Mouse (Mus musculus) megakaryocyte progenitor cell, adult 5-6 weeks (primary cell): Measurements from ENCODE around the gene Nid1. TPM values are rescaled to one million over a fixed set of nuclear protein-coding genes. Genes with fewer than 3 reads are reported as not detected.
"Not testable (repeated sequence)": the region's sequence is repeated elsewhere in the genome, so short reads cannot be mapped to it uniquely, and the experiment has no call there.

ENCODE experiments used
- ATAC-seq: replicated peaks from 2 replicates; pipeline ENCODE4 v1.8.0; 2016; ENCODE audit warnings: mild to moderate bottlenecking, moderate TSS enrichment, inconsistent platforms; ENCODE audit not compliant: poor library complexity
- total RNA-seq, 2 experiments: library from RNA; stranded (forward) in 1 of 2; stranded (reverse) in 1 of 2; fragments of 157-497, 149-512 nt in 1 of 2; fragments of 200-1000 nt in 1 of 2; gene quantifications; 2 replicates each; pipeline versions ENCODE4 v1.2.3 to v1.2.4; 2015 to 2017

Nid1 gene
- total RNA-seq, 2 experiments from 2014 or later, result under 0.01 TPM; not detected in 1

DNA sequence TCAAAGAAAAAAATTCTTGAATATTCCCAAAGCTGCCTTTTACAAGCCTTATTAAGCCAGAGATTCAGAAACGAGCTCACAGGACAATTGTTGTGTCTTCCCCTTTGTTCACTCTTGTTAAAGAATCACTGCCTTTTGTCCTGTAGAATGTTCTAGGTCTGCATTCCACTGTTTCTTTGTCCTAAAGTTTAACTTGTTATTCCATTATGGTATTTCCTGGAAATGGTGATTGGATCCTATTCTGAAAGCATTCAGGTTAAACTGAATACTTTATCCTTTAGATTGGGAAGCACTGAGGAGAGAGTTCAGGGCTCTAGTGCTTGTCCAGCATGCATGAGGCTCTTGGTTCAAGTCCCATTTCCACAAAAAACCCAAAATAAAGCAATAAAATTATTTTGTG is 13.6 kb downstream of the Nid1 start:
- ATAC-seq, result not testable (repeated sequence)

DNA sequence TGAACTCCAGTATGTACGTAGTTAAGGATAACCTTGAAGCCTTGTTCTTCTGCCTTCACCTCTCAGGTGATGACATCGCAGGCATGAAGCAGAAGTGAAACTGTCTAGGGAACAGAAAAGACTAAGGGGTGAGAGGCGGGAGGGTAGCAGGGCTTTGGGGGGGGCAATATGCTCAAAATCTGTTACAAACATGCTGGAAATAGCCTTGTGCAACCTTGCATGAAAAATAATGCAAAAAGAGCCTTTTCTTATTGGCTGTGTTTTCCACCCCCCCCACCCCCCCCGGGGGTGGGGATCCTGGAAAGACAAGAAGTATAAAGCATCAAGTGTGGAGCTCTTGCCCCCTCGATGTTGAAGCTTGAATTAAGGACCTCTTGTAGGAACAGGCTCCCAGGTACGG is 16.0 kb downstream of the Nid1 start:
- not testable (repeated sequence) for ATAC-seq

DNA sequence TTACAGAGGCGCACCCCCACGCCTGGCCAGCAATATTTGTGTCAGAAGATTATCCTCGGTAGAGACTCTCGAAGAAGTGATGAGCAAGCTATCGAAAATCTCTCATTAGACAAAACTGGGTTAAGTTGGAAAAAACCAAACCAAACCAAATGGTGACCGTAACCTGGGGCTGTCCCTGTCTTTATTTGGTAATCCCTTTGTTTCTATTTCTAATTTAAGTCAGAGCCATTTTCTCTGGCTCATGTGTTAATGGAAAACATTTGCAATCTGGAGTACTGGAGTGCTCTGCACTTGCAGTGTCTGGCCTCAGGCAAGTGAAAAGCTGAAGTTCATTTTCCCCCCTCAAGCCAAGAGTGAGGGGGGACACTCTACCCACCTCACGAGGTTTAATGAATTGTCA is 16.9 kb downstream of the Nid1 start:
- ATAC-seq, result not testable (repeated sequence)

DNA sequence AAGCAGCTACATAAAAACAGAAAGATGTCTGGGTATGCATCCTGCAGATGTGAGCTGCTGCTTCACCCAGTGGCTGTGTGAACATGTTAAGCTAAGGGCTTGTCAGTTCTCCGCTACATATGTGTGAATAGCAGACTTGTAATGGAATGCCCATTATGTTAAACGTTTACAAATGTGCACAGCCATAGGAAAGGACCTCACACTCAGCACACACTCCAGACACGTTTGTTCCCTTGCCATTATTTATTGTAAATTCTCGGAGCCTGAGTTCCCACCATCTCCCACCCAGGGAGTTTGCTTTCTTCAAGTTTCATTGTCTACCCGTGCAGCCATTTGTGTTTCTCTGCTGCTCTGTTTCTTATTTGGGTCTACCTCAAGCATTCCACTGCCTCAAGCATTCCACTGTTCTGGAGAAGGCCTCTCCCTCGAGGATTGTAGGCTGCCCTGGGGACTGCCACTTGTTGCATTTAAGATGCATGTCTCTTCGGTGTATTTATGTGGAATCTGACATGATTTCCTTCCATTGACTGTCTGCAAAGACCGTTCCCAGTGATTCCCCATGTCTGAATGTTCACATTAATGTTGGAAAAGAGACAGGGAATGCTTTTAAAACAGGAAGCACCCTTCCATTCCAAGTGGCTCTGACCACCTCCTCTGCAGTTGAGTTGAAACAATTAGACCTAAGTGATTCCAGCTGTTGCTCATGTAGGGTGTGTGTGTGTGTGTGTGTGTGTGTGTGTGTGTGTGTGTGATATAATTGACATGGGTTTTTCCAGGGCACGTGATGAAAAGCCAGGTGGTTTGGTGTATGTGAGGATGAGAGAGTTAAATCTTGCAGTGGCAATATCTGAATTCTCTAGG is 18.5 kb downstream of the Nid1 start:
- not testable (repeated sequence) for ATAC-seq

DNA sequence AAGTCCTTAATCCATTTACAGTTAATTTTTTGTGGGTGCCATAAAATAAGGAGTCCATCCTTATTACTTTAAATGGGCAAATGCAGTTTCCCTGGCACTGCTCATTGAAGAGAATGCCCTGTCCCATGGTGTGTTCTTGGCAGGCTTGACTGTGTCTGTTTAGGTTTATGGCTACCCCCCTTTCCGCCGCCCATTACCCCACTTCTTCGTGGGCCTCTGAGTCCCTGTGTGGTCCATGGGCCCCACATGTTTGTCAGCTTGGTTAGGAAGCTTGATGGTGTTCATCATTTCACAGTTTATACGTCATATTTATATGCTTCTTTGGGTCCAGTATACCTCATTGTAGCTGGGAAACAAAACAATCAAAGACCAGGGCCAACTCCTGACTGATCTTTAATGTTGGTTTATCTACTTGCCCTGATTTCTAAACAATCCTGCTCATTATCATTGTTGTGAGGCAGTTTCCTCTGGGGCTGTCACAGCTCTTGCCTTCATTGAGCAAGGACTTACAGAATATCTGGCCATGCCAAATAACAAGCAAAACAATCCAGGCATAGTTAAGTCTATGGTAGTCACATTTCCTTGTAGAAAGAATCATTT is 20.9 kb downstream of the Nid1 start:
- ATAC-seq, result no peak

DNA sequence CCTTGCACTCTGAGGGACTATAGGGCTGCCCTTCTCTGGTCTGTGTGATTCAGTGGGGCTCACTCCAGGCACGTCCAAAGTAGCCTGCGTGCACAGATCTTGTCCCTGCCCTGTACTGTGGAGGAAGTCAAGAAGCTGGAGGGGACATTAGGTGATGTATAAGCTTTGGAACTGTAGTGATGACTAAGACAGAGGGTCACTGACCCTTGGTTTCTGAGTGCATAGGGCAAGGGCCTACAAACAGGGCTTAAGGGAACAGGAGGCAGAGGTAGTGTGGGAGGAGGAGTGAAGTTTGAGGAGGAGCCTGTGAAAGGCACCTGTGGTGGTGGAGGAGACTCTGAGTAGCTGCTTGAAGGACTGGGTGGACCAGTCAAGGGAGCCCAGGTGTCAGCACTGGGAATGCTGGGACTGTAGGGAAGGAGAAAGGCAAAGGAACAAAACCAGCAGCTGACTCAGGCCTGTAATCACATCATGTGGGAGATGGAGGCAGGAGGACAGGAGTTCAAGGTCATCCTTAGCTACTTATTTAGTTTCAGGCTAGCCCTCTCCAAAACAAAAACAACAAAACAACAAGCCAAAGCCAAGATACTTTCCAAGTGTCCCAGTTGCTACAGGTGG is 23.3 kb downstream of the Nid1 start:
- no peak for ATAC-seq

DNA sequence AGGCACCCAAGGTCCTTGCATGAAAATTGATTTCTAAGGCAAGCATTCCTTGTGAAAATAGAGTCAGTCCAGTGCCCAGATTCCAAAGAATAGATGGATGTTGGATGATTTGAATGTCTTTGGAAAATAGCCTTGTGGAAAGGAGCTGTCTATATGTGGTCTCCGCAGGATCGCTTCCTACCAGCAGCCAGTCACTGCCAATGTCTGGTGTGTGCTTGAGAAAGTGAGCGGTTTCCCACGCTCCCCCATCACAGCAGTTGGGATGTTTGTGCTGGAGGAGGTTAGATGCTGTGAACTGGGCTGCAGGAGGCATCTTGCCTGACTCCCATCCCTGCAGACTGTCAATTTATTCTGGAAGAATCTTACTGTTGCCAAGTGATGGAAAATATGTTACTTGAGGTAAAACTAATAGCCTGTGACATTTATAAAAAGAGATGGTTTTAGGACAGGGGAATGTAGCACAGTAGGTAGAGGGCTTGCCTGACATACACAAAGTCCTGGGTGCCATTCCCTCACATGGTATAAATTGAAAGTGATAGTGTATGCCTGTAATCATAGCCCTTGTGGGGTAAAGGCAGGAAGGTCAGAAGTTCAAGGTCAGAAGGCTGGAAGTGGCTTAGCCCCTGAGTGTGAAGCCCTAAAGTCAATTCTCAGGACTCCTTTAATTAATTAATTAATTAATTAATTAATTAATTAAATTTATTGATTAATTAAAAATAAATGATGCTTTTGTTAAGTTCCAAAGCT is 24.3 kb downstream of the Nid1 start:
- no peak for ATAC-seq

DNA sequence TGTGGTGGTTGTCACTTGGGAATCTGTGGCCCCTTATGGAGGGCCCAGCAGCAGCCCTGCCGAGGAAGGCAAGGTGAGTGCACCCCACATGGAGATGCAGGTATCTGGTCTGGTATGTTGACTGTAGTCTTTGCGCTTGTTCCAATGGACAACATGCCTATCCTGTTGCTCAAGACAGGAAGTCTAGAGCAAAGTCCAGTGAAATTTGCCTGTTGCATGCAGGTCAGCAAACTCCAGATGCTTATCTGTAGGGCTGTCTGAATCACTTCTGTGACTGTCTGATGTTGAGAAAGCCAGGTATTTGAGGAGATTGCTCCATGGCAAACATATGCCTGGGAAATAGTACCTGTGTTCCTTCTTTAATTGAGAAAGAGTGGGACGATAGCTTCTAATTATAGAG is 26.6 kb downstream of the Nid1 start:
- ATAC-seq, result no peak

DNA sequence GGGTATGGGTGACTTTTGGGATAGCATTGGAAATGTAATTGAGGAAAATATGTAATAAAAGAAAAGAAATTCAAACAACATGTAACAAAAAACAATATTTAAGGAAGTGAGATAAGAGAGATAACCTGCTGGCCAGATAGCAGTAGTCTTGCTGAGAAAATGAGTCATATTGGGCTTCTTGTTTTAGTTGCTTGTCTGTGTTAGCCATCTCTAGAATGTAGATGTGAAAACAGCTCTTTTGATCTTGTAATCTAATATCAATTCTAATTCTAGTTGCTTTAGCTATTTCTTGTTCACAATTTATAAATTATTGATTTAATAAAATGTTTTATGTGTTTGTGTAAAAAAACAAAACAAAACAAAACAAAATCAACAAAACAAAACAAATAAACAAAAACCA is 29.9 kb downstream of the Nid1 start:
- not testable (repeated sequence) for ATAC-seq

DNA sequence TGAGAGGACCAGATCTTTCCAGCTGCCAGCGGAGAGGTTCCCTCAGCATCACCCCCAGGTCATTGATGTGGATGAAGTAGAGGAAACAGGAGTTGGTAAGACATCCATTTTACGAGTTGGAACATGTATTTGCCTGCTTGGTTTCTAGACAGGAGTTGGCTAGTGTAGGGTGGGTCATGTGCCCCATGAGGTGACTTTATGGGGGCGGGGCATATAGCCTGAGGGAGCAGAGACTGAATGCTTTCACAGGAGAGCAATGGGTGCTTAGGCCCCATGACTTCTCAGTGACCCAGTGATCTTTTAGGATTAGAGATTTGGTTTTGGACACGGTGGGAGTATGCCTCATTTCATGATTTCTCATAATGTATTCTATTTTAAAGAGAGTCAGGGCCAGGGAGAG is 31.2 kb downstream of the Nid1 start:
- ATAC-seq, result no peak

DNA sequence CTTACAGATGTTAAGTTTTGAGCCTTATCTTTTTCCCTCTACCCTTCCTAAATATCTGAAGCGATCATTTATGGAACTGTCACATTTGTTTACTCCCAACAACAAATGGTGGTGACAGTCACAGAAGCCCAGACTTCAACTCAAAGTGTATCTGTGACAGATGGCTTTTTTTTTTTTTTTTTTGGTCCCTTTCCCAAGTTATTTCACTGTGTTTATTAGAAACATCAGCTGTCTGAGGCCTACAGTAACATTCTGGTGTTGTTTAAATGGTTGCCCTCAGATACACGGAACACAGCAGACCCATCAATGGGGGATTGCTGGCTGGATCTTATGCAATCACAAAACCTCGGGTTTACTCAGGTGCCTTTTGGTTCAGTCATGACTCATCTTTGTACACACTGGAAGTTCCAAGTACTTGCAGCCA is 34.0 kb downstream of the Nid1 start:
- ATAC-seq, result no peak

DNA sequence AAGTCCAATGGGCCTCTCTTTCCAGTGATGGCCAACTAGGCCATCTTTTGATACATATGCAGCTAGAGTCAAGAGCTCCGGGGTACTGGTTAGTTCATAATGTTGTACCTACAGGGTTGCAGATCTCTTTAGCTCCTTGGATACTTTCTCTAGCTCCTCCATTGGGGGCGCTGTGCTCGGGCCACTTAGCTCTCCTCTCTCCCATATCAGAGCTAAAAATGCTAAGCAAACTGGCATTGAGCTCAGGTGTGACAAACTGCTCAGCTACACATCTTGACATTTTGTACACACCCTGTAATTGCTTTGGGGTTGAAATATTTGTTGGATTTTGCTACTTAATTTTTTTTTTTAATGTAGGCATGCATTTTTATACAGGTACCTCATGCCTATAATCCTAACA is 37.1 kb downstream of the Nid1 start:
- not testable (repeated sequence) for ATAC-seq

DNA sequence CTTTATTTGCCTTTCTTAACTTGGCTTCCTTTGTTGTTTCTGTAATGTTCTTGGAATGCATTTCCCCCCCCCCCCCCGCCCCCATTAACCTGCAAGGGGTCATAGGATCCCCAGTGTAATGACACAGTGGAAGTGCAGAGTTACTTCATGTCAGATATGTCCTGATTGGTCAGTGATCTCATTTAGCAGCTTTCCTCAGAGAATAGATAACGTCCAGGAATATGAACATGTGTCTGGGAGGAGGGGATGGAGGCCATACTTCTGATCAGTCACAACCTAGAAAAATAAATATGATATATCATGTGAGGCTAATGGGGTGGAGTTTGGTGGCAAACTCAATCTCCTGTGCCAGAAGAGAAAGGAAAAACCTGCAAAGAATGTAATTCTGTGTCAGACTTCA is 37.6 kb downstream of the Nid1 start:
- no peak for ATAC-seq

DNA sequence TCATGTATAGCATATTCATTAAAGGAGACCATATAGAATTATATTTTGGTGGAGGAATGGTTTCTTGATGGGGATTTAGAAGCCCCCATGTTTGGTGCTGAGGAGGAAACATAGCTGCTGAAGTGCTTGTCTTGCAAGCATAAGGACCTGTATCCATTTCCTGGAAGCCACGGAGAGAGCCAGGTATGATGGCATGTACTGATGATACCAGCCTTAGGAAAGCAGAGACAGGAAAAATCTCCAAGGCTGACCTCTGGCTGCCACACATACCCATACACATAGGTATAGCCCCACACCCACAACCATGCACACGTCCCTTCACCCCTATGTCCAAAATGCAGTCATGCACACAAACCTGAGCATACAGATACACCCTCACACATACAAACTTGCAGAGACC is 39.2 kb downstream of the Nid1 start:
- ATAC-seq, result no peak

DNA sequence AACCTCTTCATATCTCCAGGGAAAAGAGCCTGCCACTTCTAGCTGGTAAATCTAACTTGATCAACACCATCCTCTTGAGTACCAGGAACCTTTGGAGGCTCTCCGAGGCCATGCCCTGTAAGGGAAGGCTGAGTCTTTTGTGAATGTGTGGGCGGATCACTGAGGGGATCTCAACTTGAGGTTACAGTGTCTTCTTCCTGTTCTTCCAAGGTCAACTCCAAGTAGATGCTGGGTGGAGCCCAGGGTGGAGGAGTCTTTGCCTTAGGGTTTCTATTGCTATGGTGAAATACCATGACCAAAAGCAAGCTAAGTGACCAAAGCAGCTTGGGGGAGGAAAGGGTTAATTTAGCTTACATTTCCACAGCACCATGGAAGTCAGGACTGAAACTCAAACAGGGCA is 39.7 kb downstream of the Nid1 start:
- no peak for ATAC-seq

DNA sequence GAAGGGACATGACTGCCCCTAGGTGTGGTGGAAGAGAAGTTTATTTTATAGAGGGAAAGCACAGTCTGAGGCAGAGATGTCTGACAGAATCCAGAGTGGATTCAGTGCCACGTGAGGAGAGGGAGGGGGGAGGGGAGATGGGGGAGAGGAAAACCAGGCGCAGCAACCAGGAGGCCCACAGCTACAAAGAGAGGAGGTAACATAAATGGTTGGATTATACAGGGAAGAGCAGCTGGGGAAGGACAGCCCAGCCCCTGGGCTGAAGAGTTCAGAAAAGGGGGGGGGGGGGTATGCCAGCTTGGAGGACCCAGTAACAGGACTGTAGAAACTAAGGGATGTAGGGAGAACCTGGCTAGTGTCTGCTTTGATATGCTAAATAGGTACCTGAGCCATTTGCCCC is 42.6 kb downstream of the Nid1 start:
- no peak for ATAC-seq

DNA sequence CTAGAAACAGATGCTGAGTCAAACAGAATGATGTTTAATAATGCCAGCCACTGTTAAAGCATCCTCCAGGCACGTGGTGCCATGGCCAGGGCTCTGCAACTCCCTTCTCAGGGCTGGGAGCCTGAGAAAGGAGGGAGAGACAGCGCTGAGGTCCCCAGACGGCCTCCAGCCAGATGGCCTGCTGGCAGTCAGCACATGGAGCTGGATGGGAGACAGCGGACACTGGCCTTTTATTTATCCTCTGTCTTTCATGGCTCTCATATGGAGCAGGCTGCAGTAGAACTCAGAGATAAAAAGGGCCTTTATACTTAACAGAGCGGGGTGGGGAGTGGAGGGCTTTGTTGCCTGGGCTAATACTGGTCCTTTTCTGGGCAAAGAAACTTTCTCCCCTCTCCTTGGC is 43.7 kb downstream of the Nid1 start:
- no peak for ATAC-seq

DNA sequence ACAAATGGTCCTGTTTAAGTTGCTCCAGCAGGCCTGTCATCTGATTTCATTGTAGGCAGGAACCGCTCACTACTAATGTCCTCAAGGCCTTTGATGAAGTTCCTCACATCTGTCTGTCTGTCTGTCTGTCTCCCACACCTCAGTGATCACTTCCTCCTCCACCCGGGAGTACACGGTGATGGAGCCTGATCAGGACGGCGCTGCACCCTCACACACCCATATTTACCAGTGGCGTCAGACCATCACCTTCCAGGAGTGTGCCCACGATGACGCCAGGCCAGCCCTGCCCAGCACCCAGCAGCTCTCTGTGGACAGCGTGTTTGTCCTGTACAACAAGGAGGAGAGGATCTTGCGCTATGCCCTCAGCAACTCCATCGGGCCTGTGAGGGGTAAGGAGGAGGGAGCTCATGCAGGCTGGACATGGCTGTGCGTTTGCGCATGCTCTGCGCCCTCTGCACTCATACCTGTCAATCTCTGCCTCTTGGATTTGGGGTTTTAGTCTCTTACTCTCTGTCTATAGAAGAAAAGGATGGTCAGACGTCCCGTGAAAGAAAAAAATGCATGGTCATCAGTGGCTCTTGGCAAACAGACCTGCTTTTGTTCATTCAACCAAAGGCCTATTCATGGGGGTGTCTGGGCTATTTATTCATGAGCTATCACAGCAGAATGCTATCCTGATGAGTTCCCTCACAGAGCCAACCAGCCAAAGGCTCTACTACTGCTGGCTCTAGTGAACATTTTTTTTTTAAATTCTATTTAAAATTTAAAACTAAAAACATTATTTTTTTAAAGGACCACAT is 44.7 kb downstream of the Nid1 start:
- ATAC-seq, result no peak

DNA sequence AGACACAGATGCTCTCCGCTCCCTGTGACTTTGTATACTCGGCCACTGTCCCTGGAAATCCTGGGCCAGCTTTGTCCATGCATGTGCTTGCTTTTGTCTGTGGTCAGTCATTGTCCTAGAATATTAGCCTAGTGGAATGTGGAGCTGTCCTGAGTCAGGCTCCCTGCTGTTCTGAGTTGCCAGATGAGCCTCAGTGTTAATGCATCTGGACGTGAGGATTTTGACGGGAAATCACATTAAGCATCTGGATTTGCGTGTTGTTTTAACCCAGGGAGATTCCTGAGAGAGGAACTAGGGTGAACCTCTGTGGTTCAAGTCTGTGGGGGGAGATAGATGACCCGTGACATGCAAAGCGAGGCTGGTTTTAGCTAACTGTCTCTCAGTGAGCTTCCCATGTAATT is 47.0 kb downstream of the Nid1 start:
- ATAC-seq, result no peak

DNA sequence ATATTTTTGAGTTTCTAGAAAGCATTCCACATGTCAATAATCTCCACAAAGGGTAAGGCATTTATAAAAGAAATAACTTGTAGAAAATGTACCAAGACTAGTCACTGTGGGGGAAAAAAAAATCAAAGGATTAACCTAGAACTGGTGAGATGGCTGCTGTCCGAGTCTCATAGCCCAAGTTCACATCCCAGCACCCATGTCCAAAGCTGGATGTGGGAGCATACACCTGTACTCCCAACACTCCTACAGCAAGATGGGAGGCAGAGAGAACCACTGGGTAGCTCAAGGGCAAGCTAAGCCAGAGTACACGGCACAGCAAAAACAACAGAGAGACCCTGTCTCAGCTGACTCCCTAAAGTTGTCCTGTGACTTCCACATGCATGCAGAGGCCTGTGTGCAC is 47.5 kb downstream of the Nid1 start:
- ATAC-seq, result no peak

DNA sequence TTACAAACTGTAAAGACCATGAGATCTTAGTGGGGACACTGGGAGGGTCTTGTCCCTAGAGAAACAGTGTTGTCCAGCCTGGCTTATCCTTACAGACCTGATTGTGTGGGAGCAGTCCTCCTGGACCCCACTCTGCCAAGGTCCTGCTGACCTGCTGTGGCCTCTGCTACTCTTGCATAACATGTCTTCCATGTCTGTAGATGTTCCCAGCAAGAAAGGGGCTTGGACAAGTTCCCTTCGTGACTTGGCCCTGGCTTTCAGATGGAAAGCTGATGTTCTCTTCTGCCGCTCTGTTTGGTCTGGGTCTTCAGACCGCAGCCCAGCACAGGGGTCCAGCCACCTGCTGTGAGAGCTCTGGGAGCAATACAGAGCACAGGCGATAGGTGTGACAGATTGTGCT is 48.3 kb downstream of the Nid1 start:
- no peak for ATAC-seq
